Mouse (Mus musculus) myocyte (in vitro differentiated cells): ENCODE results near the gene Kcna5. TPM values are rescaled to one million over a fixed set of nuclear protein-coding genes. Genes with fewer than 3 reads are reported as not detected.

ENCODE experiments used
- H3K27me3 ChIP-seq: one replicate; pipeline ENCODE4 v1.6.1; 2011; ENCODE audit not compliant: control insufficient read depth, insufficient read depth, insufficient read length
- H3K36me3 ChIP-seq: one replicate; pipeline ENCODE4 v1.6.1; 2011; ENCODE audit not compliant: control insufficient read depth, insufficient read depth
- H3K4me2 ChIP-seq: one replicate; pipeline ENCODE4 v1.6.1; 2011; ENCODE audit warnings: low read depth, control low read depth
- H3K4me3 ChIP-seq: one replicate; pipeline ENCODE4 v1.5.1; 2011; ENCODE audit warnings: mild to moderate bottlenecking, control low read depth, moderate library complexity
- H3K79me2 ChIP-seq: one replicate; pipeline ENCODE4 v1.6.1; 2011; ENCODE audit not compliant: control insufficient read depth, insufficient read depth
- H3ac ChIP-seq: one replicate; pipeline ENCODE4 v1.6.1; 2011; ENCODE audit not compliant: control insufficient read depth, insufficient read length
- CEBPB ChIP-seq: IDR thresholded peaks from 2 replicates; pipeline ENCODE4 v1.6.1; 2011; ENCODE audit warnings: mild to moderate bottlenecking, moderate library complexity; ENCODE audit not compliant: poor library complexity, insufficient read depth, severe bottlenecking
- E2F4 ChIP-seq: IDR thresholded peaks from one replicate; pipeline ENCODE4 v1.6.1; 2011; ENCODE audit warnings: mild to moderate bottlenecking, control low read depth, moderate library complexity; ENCODE audit not compliant: insufficient read depth
- MAX ChIP-seq: IDR thresholded peaks from one replicate; pipeline ENCODE4 v1.6.1; 2011; ENCODE audit warnings: low read depth, mild to moderate bottlenecking, control low read depth
- MYOD1 ChIP-seq, 3 experiments: IDR thresholded peaks; one replicate each; pipeline ENCODE4 v1.6.1; 2011; ENCODE audit warnings: control low read depth in 2 of 3, low read depth in 2 of 3, mild to moderate bottlenecking in 2 of 3, moderate library complexity in 1 of 3; ENCODE audit not compliant: insufficient read length in 2 of 3, control insufficient read depth in 1 of 3
- MYOG ChIP-seq, 3 experiments: IDR thresholded peaks; one replicate each; pipeline ENCODE4 v1.6.1; 2011; ENCODE audit warnings: control low read depth in 2 of 3, low read depth in 2 of 3, mild to moderate bottlenecking in 2 of 3; ENCODE audit not compliant: insufficient read length in 2 of 3, control insufficient read depth in 1 of 3, insufficient read depth in 1 of 3
- POLR2A ChIP-seq: IDR thresholded peaks from one replicate; pipeline ENCODE4 v1.6.1; 2011; ENCODE audit warnings: low read depth, mild to moderate bottlenecking, control low read depth, moderate library complexity; ENCODE audit not compliant: insufficient read length
- POLR2AphosphoS2 ChIP-seq: IDR thresholded peaks from one replicate; pipeline ENCODE4 v1.6.1; 2011; ENCODE audit warnings: low read depth, control low read depth; ENCODE audit not compliant: insufficient read length
- REST ChIP-seq: IDR thresholded peaks from one replicate; pipeline ENCODE4 v1.6.1; 2011; ENCODE audit warnings: mild to moderate bottlenecking, control low read depth, moderate library complexity; ENCODE audit not compliant: insufficient read depth, insufficient read length
- SRF ChIP-seq: IDR thresholded peaks from one replicate; pipeline ENCODE4 v1.6.1; 2011; ENCODE audit warnings: low read depth; ENCODE audit not compliant: control insufficient read depth, insufficient read length
- TCF12 ChIP-seq: IDR thresholded peaks from one replicate; pipeline ENCODE4 v1.6.1; 2011; ENCODE audit warnings: mild to moderate bottlenecking, control low read depth; ENCODE audit not compliant: poor library complexity, insufficient read depth, severe bottlenecking
- TCF3 ChIP-seq: IDR thresholded peaks from one replicate; pipeline ENCODE4 v1.6.1; 2011; ENCODE audit warnings: low read depth, control low read depth; ENCODE audit not compliant: insufficient read length
- USF1 ChIP-seq: IDR thresholded peaks from one replicate; pipeline ENCODE4 v1.6.1; 2011; ENCODE audit warnings: low read depth, mild to moderate bottlenecking, control low read depth, moderate library complexity
- polyA plus RNA-seq: library from polyadenylated mRNA; unstranded; fragments of >200 nt; fragmentation: generic; extraction: Trizol; gene quantifications from one replicate; pipeline ENCODE4 v1.2.1, GENCODE M21; 2012; ENCODE audit warnings: missing spikeins

Kcna5 gene
- polyA plus RNA-seq, 1 experiment: not detected

GRCm38 (mm10) chr6:126577415-126577814, 42.2 kb upstream of the Kcna5 start:
- Histone ChIP-seq H3K27me3 (no peaks in the 10 kb centered on the region), H3K79me2 (no peaks in the 10 kb centered on the region), H3K36me3 (no peaks in the 10 kb centered on the region), H3K4me3 (no peak overlapping the region), H3K4me2 (no peak overlapping the region), H3ac (no peak overlapping the region)
- no peak for TF ChIP-seq CEBPB

- Histone ChIP-seq H3K4me3 (no peak overlapping the region), H3K4me2 (no peak overlapping the region), H3K27me3 (no peaks in the 10 kb centered on the region), H3ac (no peak overlapping the region), H3K79me2 (no peaks in the 10 kb centered on the region), H3K36me3 (no peaks in the 10 kb centered on the region)
- no peak for TF ChIP-seq TCF3
Observed at GRCm38 (mm10) chr6:126576566-126576965, 41.4 kb upstream of the Kcna5 start.

GRCm38 (mm10) chr6:126574778-126575177, 39.6 kb upstream of the Kcna5 start:
- H3K4me2 ChIP-seq: peak overlapping the region; percentile 28
- no peak overlapping the region for H3K4me3 ChIP-seq
- no peaks in the 10 kb centered on the region for H3K27me3 ChIP-seq
- H3ac ChIP-seq: no peak overlapping the region
- H3K79me2 ChIP-seq: no peaks in the 10 kb centered on the region
- H3K36me3 ChIP-seq: no peaks in the 10 kb centered on the region
- TF ChIP-seq TCF12 (no peak), REST (no peak), MYOD1 (IDR thresholded peaks at IDR 0.05; ENCODE audit: control insufficient read depth in 1 of 3, insufficient read length in 2 of 3, low read depth in 2 of 3) (no peak), MYOG (IDR thresholded peaks at IDR 0.05; ENCODE audit: control insufficient read depth in 1 of 3, insufficient read depth in 1 of 3, insufficient read length in 2 of 3, low read depth in 2 of 3) (no peak)

- Histone ChIP-seq H3K79me2 (no peaks in the 10 kb centered on the region), H3ac (no peak overlapping the region), H3K4me3 (no peak overlapping the region), H3K27me3 (no peaks in the 10 kb centered on the region), H3K36me3 (no peaks in the 10 kb centered on the region), H3K4me2 (no peak overlapping the region)
- TF ChIP-seq E2F4: no peak
- TF ChIP-seq TCF3: no peak
- TF ChIP-seq MAX: no peak
- no peak for TF ChIP-seq USF1
- TF ChIP-seq SRF: no peak
- no peak for TF ChIP-seq MYOG (IDR thresholded peaks at IDR 0.05; ENCODE audit: control insufficient read depth in 1 of 3, insufficient read depth in 1 of 3, insufficient read length in 2 of 3, low read depth in 2 of 3)
- no peak for TF ChIP-seq REST
Observed at GRCm38 (mm10) chr6:126573021-126573420, 37.8 kb upstream of the Kcna5 start.

GRCm38 (mm10) chr6:126569809-126570208, 34.6 kb upstream of the Kcna5 start:
- no peak overlapping the region for H3K4me2 ChIP-seq
- no peaks in the 10 kb centered on the region for H3K27me3 ChIP-seq
- no peak overlapping the region for H3K4me3 ChIP-seq
- TF ChIP-seq MYOD1 (IDR thresholded peaks at IDR 0.05; ENCODE audit: control insufficient read depth in 1 of 3, insufficient read length in 2 of 3, low read depth in 2 of 3): no peak
- no peaks in the 10 kb centered on the region for H3K36me3 ChIP-seq
- H3K79me2 ChIP-seq: no peaks in the 10 kb centered on the region
- H3ac ChIP-seq: no peak overlapping the region

GRCm38 (mm10) chr6:126568046-126568830, 33.0 kb upstream of the Kcna5 start:
- Histone ChIP-seq H3K36me3 (no peaks in the 10 kb centered on the region), H3K4me3 (no peak overlapping the region), H3ac (no peak overlapping the region), H3K27me3 (no peaks in the 10 kb centered on the region), H3K79me2 (no peaks in the 10 kb centered on the region), H3K4me2 (no peak overlapping the region)
- no peak for TF ChIP-seq TCF3
- no peak for TF ChIP-seq MYOG (IDR thresholded peaks at IDR 0.05; ENCODE audit: control insufficient read depth in 1 of 3, insufficient read depth in 1 of 3, insufficient read length in 2 of 3, low read depth in 2 of 3)
- TF ChIP-seq E2F4: no peak
- no peak for TF ChIP-seq POLR2A
- TF ChIP-seq MYOD1 (IDR thresholded peaks at IDR 0.05; ENCODE audit: control insufficient read depth in 1 of 3, insufficient read length in 2 of 3, low read depth in 2 of 3): no peak
- TF ChIP-seq TCF12: no peak
- TF ChIP-seq USF1: no peak
- no peak for TF ChIP-seq CEBPB
- no peak for TF ChIP-seq MAX
- no peak for TF ChIP-seq REST
- no peak for TF ChIP-seq POLR2AphosphoS2
- no peak for TF ChIP-seq SRF
